Mouse (Mus musculus): ENCODE data around the gene Tnk2.
A peak's percentile ranks its signal among the peaks of the same experiment; 100 is the strongest.

Gene Tnk2

DNA sequence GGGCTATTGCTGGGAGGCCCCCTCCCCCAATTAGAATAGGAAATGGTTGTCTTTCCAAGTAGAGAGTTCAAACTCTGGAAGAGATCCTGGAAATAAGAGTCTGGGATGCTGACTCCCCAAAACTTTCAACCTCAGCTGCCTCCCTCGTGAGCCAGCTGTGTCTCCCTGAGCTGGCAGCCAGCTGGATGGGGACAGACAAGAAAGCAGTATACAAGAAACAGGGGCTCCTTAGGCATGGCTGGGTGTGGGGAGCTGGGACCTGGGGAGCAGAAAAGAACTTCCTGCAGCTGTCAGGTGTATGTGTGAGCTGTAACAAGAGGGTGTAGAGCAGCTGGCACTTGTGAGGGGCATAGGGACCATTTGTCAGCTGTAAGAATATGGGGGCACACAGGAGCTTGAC, 16.4 kb downstream of the Tnk2 start:
- DNase-seq (ENCODE audit: low spot score in 2 of 2) = no peak

DNA sequence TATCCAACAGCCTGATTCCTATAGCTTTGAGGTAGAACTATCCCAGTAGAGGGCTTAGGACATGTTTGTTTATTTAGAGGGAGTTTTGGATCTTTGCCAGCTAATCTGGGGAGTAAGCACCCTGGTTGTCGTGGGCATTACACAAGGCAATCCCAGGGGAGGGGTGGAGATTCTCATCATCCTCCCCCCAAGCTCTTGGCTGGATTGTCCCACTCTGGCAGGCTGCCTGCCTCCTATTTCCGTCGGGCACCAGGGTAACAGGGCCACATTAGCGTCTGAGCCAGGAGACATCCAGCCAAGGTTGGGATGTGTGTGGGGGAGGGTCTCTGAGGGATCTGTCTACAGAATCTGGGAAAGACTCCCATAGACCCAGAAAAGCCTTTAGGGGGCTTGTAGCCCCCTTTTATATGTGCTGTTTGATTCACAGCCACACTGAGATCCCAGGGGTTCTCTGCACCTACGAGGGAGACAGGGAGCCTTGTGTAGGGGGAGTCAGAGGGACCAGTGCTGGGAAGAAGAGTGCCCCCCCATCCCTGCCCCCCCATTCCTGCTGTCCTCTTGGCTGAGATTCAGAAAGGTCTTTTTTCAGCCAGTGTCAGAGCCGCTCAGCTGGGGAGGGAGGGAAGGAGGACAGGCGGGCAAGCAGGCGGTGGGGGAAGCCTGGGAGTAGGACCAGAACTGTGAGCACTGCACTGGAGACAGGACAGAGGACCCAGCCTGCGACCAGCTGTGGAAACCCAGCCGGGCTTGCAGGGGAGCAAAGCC, 17.1 kb downstream of the Tnk2 start:
- DNase-seq (ENCODE audit: low spot score in 2 of 2) = peak; percentile 73 to 78

DNA sequence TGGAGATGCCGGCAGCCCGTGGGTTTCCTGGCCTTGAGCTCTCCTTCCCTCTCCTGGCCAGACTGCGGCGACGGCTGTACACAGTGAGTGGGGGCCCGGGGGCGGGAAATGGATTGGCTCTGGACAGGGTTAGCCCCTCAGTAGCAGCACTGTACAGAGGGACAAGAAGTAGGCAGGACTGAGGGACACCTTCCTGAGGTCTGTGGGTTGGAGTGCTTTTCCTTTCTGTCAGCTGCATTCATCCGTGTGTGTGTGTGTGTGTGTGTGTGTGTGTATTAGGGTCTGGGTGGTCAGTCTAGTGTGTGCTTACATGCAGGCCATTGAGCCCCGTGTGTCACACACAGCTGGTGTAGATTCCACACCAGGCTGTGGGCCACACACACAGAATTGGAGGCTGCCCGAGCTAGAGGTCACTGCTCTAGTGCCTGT, 17.8 kb downstream of the Tnk2 start:
- DNase-seq (ENCODE audit: low spot score in 2 of 2) = no peak

DNA sequence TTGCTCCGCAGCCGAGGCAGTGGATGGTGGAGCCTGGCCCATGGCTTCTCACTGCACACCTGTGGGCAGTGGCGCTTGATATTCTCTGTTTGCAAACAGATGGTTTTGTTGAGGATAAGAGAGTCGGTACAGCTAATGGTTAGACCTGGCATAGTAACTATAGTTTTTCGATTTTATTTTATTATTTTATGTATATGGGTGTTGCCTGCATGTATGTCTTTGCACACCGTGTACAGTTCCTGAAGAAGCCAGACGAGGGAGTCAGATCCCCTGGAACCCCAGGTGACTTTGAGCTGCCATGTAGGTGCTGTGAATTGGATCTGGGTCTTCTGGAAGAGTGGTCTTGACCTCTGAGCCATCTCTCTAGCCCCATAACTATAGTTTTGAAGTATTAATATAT, 18.7 kb downstream of the Tnk2 start:
- DNase-seq (ENCODE audit: low spot score in 2 of 2) = no peak

DNA sequence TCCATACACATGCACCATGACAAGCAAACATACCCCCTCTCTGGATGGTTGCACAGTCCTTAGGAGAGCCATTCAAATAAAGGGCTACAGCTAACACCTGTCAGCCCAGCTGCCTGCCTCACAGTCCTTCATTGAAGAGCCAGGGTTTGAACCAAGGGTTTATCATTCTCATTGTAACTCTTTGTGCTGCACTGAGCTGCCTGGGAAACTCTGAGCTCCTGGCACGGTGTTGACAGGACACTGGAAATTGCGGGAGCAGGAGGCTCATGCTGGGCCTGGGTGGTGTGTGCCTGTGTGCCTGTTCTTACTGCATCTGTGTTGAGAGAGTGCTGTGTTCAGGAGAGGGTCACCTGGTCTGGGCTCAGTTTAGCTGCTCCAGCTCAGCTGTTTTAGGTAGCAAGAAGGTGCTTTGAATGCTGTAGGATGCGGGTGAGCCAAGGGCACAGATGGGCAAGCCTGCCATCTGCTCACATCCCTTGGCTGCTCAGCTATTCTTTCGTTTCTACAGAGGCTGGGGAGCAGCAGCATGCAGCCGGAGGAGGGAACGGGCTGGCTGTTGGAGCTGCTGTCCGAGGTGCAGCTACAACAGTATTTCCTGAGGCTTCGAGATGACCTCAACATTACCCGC, 19.7 kb downstream of the Tnk2 start:
- DNase-seq (ENCODE audit: low spot score in 2 of 2) = no peak

DNA sequence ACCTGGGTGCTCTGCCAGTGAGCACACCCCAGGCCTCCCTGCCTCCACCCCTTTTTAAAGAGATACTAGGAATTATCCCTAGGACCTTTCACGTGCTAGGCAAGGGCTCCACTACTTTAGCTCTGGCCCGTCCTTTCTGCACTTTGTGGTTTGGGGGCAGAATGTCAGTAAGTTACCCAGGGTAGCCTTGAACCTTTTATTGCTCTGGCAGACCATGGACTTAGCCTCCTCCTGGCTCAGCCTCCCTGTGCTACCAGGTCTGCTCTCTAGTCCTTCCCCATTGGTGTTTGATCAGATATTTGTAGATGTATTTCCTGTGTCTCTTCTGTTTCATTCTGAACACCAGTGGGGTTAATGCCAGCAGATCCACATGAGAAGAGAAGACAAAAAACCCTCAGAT, 20.5 kb downstream of the Tnk2 start:
- no peak for DNase-seq (ENCODE audit: low spot score in 2 of 2)

DNA sequence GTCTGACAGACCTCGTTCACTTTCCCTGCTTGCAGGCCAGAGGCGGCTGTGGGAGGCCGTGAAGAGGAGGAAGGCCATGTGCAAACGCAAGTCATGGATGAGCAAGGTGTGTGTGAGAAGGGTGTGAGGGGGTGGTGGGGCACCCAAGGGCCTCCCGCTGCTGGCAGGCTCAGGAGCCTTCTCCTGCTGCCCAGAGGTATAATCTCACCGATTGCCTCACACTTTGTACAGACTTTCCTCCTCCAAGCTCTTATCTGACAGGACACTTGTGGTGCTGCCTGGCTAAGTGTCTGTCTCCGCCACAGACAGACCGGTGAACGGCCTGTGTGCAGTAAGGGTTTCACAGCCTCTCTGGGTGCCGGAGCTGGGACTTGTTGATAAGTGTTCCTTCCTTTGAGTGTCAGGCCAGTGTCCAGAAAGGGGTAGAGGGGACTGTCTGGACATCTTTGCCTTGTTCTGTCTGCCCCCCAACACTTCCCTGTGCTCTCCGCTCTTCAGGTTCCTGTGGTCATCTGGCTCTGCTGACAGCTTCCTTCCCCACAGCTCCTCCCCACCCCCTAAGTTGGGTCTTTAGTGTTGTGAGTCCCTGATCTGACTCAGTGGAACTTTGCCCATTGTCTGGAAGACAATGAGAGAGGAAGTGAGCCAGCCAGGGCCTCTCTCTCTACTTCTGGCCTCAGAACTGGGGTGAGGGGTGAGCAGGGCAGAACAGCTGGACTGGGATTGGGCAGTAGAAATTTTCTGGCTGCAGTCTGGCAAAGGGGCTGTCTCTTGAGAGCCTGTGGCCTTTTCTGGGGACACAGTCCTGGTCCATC, 22.4 kb downstream of the Tnk2 start:
- no peak for DNase-seq (ENCODE audit: low spot score in 2 of 2)

DNA sequence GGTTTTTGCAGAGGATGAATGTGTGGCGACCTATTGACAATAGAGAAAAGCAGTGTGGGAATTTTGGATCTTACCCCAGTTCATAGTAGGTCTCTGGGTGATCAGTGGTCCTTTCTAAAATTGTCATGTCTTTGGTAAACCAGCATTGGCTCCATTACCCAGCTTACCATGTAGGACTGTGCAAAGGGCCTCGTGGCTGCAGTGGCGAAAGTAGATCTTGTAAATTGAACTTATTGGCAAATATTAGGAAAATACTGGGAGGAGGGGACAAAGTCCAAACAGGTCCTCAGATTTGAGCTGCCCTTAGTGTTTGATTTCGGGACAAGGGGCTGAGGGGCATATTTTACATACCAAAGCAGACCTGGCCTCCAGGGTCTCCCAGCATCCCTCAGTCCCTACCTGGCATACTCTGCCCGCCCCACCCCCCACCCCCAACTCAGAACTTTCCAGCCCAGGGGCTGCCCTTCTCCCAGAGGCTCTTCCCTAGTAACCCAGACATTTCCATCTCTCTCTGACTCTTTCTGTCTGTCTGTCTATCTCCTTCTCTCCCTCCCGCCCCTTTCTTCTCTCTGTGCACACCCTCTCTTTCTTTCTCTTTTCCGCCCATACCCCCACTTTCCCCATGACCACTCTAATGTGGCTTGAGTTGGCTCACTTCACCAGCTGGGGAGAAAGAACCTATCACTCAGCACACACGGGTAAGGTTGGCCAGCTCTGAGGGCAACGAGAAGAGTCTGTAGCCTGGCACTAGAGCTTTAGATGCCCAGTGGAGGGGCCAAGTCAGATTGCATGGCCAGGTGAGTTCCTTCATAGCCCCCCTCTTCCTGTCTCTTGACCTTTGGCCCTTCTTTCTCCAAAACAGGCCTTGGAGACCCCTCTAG, 23.2 kb downstream of the Tnk2 start:
- DNase-seq (ENCODE audit: low spot score in 2 of 2) = no peak

DNA sequence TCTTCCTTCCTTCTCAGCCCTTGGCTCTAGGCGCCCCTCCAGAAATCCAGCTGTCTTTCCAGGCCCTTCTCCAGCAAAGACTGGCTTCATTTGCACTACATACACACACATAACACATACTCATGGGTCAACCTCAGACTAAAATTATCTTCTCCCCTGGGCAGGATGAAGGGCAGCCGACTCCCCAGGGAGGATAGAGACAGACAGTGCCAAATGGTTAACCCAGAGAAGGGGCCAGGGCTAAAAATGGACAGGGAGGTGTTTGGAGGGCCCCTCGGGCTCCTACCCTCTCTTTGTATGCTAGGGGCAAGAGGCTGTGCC, 23.8 kb downstream of the Tnk2 start:
- no peak for DNase-seq (ENCODE audit: low spot score in 2 of 2)

DNA sequence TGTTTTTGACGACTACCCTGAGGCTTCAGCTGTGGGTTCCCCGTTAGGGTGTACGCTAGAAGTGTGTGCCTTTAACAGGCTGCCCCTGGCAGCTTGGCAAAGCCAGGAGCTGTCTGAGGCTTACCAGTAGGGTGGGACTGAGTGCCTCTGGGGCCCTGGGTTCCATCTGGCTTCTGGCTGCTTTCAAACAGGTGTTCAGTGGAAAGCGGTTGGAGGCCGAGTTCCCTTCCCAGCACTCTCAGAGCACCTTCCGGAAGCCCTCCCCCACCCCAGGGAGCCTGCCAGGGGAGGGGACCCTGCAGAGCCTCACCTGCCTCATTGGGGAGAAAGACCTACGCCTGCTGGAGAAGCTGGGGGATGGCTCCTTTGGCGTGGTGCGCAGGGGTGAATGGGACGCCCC, 24.4 kb downstream of the Tnk2 start:
- DNase-seq (ENCODE audit: low spot score in 2 of 2) = no peak

DNA sequence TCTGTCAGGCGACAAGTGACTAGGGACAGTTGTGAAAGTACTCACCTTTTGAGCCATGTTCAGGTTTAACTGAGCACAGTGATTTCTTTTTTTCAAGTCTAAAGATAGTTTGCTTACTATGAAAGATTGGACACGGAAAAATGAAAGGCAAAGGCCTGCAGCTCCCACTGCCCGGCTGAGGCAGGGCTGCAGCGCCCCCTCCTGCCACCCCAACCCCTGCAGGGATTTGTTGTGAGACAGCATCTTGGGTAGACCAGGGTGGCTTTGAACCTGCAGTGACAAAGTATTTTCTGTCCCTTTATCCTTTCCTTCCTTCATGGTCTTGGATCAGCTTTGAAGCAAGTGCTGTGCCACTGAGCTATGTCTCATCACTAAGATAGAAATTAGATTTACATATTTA, 24.8 kb downstream of the Tnk2 start:
- no peak for DNase-seq (ENCODE audit: low spot score in 2 of 2)

DNA sequence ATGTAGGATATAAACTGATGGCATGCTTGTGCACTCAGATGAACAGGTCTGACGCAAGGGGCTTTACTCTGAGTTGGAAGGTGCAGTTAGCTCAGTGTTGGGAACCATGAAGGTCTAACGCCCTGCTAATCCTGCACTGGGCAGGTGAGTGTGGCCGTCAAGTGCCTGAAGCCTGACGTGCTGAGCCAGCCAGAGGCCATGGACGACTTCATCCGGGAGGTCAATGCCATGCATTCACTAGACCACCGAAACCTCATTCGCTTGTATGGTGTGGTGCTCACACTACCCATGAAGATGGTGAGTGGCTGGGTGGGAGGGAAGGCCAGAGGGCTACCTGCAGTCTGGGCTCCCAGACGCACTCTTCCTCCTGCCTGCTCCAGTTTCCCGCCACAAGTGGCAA, 25.6 kb downstream of the Tnk2 start:
- no peak for DNase-seq (ENCODE audit: low spot score in 2 of 2)

DNA sequence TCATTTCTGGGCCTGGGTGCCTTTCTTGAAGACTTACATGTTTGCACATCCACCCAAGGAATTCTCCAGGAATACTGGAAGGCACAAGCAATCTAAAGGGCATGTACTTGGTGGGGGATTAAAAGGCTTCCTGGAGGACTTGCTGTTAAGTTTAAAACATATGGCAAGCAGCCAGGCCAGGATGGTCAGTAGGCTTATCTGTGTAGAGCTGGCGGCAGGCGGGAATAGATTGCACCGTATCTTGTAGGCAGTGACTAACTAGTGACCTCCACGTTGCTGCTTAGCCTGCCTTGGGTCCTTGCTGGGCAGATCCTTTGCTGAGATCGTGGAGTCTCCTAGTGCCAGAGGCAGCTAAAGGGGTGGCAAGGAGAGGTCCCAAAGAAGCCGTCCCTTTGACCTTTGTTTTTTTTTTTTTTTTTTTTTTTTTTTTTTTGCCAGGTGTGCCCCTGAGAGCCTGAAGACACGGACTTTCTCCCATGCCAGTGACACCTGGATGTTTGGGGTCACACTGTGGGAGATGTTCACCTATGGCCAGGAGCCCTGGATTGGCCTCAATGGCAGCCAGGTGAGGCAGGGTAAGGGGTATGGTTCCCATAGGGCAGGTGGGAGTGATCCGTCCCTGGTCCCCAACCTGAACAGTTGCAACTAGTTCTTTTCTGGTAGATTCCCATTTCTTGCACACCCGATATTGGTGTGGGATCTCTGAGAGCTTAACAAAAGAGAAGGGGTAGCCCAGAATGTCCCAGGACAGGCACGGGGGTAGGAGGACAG, 26.9 kb downstream of the Tnk2 start:
- DNase-seq (ENCODE audit: low spot score in 2 of 2) = no peak

DNA sequence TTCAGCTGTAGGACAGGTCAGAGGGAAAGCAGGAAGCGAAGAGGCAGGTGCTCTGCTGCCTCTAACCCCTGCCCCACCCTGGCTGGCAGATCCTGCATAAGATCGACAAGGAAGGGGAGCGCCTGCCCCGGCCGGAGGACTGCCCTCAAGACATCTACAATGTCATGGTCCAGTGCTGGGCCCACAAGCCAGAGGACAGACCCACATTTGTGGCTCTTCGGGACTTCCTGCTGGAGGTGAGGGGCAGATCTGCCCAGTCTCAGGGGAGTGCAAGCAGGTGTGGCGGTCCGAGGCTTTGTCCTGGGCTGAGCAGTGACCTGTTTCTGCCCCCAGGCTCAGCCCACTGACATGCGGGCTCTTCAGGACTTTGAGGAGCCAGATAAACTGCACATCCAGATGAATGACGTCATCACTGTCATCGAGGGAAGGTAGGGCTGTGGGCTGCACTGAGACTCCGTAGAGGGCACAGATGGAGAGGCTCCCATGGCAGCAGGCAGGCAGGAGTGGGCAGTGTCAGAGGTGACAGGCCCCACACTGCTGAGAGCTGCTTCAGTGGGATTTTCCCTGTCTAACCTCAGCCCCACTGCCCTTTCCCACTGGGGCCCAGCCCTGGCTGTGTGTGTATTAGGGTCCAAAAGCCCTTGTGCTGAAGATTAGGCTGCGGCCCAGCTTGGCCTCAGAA, 27.7 kb downstream of the Tnk2 start:
- DNase-seq (ENCODE audit: low spot score in 2 of 2) = no peak

DNA sequence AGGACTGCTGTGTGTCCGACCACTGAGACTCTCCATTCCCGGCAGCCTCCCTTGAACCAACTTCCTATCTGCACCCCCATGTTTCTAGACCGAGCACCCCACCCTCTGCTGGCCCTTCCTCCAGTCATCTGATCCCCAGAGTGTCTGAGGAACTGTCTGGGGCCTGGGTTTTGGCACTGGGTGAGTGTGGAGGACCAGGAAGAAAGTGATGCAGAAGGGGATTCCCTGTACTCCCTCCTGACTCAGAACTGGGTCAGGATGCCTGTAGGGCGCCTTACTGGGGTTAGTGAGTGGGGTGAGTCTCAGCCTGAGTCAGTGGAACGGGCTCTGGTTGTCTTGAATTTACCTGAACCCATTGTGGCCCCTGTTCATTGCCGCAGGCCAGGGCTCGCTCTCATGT, 28.6 kb downstream of the Tnk2 start:
- no peak for DNase-seq (ENCODE audit: low spot score in 2 of 2)

DNA sequence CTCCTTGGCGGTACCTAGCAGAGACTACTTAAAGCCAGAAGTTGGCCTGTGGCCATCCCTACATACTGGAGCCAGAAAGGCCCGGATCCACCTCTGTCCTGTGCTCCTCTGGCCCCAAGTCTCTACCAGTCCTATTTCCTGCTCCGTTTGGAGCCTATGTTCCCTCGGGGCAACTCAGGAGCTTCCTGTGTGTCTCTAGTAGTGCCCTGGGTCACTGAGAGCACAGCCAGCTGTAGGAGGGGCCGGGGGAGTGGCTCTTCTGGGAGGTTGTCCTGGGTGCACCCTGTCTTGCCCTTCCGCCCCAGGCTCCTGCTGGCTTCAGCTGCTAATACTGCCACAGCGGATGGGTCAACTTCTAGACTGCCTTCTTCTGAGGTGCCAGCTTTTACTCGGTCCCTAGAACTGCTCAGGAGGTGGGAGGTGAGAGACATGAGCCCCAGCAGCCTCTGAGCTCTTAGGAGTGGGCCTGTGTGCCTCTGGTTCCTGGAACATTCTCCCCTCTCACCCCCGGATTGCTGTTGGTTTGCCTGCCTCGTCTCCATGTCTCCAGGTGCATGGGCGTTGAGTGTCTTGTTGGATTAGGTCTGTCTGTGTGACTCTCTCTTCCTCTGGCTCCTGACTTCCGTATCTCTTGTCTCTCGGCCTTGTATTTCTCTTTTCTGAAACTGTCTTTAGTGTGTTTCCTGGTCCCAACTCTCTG, 29.3 kb downstream of the Tnk2 start:
- no peak for DNase-seq (ENCODE audit: low spot score in 2 of 2)

DNA sequence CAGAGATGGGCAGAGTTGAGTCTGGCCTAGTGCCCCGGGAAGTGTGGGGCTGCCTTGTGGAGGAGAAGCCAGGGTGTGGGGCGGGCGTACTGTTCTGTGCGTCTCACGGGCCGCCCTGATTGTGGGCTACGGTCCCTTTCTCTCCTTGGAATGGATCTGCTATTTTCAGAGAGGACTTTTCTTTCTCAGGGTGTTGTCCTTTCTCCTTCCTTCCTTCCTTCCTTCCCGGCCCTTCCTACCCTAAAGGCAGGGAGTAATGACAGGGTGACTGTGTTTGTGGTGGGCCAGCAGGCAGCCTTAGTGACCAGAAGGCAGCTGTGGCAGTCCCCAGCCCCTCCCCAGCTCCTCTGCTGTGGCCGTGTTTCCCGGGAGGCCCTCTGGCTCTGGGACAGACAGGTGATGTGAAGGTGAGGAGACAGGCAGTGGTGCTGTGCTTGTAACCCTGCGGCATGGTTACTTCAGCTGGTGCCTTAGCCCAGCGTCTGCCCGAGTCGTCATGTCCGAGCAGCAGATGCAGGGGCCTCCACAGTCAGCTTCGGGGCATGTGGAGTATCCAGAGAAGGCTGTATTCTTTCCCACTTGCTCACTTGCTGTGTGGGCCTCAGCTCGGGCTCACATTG, 30.6 kb downstream of the Tnk2 start:
- no peak for DNase-seq (ENCODE audit: low spot score in 2 of 2)

DNA sequence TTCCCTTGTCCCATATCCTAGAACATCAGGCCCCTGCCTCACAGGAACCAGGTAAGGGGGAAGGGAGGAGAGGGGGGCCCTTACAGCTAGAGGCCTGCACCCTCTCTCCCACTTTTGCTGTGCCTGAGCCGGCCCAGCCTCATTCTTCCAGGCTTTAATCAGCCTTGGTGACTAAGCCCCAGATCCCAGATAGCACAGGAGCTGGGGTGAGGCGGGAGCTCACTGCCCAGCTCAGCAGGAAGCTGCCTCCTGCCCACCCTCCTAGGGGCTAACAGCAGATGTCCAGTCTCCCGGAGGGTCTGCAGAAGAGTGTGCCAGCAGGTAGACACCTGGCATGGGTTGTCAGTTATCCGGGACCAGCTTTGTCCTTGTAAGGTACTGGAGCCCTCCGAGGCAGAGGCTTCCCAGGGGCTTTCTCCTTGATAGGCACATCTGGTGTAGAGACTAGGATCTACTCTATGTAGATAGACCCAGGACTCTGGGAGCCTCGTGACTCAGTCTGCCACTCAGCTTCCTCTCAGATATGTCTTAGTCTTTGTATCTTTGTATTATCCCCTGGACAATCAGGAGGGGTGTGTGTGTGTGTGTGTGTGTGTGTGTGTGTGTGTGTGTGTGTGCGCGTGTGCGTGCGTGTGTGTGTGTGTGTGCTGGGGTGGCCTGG, 33.5 kb downstream of the Tnk2 start:
- DNase-seq (ENCODE audit: low spot score in 2 of 2) = no peak

DNA sequence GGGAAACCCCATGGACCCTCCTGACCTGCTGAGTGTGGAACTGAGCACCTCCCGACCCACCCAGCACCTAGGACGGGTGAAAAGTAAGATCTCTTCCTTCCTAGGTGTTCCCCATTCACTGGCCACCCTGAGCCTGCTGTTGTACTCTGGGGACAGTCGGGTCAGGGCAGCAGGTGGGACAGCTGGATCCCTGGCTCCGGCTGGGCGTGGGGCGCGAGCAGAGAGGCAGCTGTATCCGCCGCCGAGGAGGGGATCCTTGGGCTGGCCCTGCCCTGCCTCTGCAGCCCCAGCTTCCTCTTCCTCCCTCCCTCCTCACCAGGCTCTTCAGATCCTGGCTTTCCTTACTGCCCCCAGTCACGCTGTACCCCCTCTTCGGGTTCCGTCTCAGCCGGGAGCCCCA, 34.2 kb downstream of the Tnk2 start:
- no peak for DNase-seq (ENCODE audit: low spot score in 2 of 2)
